Mouse (Mus musculus) embryonic facial prominence, embryonic 13.5 days (tissue): ENCODE measurements at regions not wholly inside any gene's neighbourhood (a gene's known extent, or its start where the extent isn't known, plus 50 kb on each side); places are given as distances from the start of the nearest gene placed in this dataset.

Source experiments
- ATAC-seq: fragments of 200-750 bp; cut with Nextera tagmentation; 2 replicates; pipeline ENCODE4 v1.8.0; 2017; ENCODE audit warnings: low read depth; ENCODE audit not compliant: insufficient number of reproducible peaks, insufficient read depth, low FRiP score, low TSS enrichment
- H3K27ac ChIP-seq: fragments of 300-500 bp; sonication (generic); 2 replicates; pipeline ENCODE4 v1.5.1; 2015; ENCODE audit warnings: moderate library complexity, mild to moderate bottlenecking, inconsistent platforms
- H3K27me3 ChIP-seq: fragments of 300-500 bp; sonication (generic); 2 replicates; pipeline ENCODE4 v1.6.1; 2015; ENCODE audit warnings: mild to moderate bottlenecking, inconsistent platforms
- H3K36me3 ChIP-seq: fragments of 300-500 bp; sonication (generic); 2 replicates; pipeline ENCODE4 v1.6.1; 2015; ENCODE audit warnings: mild to moderate bottlenecking, inconsistent platforms
- H3K4me1 ChIP-seq: fragments of 300-500 bp; sonication (generic); 2 replicates; pipeline ENCODE4 v1.6.1; 2015; ENCODE audit warnings: inconsistent platforms
- H3K4me2 ChIP-seq: fragments of 300-500 bp; sonication (generic); 2 replicates; pipeline ENCODE4 v1.6.1; 2015; ENCODE audit warnings: moderate library complexity, mild to moderate bottlenecking, inconsistent platforms
- H3K4me3 ChIP-seq: fragments of 300-500 bp; sonication (generic); 2 replicates; pipeline ENCODE4 v1.5.1; 2015; ENCODE audit warnings: mild to moderate bottlenecking, inconsistent platforms
- H3K9ac ChIP-seq: fragments of 300-500 bp; sonication (generic); 2 replicates; pipeline ENCODE4 v1.6.1; 2015; ENCODE audit warnings: mild to moderate bottlenecking, inconsistent platforms
- H3K9me3 ChIP-seq: fragments of 300-500 bp; sonication (generic); 2 replicates; pipeline ENCODE4 v1.6.1; 2016; ENCODE audit warnings: inconsistent platforms
- WGBS: fragments of 180-500 bp; shearing (Covaris S2); methylation state at CpG from one replicate; pipeline ENCODE4 v1.1.7; 2015; ENCODE audit warnings: mixed read lengths; 5-methylcytosine and 5-hydroxymethylcytosine counted together

- Histone ChIP-seq H3K4me1 (no peaks in the 10 kb centered on the region), H3K4me2 (no peak overlapping the region), H3K36me3 (no peaks in the 10 kb centered on the region), H3K9ac (no peak overlapping the region), H3K4me3 (no peak overlapping the region), H3K9me3 (no peaks in the 10 kb centered on the region), H3K27me3 (0 out of 2 replicates have a peak, but pooled peaks cover 4% of the 10 kb centered on the region), H3K27ac (no peak overlapping the region)
- 66% methylated on average over 2 of the region's 2 CpGs for WGBS
- ATAC-seq = no peak
Measured at GRCm38 (mm10) chr13:16636251-16636650, 624.6 kb downstream of the Inhba start.

- no peak overlapping the region for H3K4me3 ChIP-seq
- H3K9ac ChIP-seq = no peak overlapping the region
- H3K36me3 ChIP-seq = no peaks in the 10 kb centered on the region
- no peak overlapping the region for H3K27ac ChIP-seq
- no peaks in the 10 kb centered on the region for H3K9me3 ChIP-seq
- H3K4me2 ChIP-seq = no peak overlapping the region
- WGBS = 43% methylated on average over 3 of the region's 3 CpGs
- no peak for ATAC-seq
- 0 out of 2 replicates have a peak, but pooled peaks cover 4% of the 10 kb centered on the region for H3K27me3 ChIP-seq
- peaks cover 5% of the 10 kb centered on the region for H3K4me1 ChIP-seq
Measured at GRCm38 (mm10) chr13:16641611-16642449, 630.2 kb downstream of the Inhba start.

- H3K4me1 ChIP-seq = peaks cover 5% of the 10 kb centered on the region
- H3K4me2 ChIP-seq = no peak overlapping the region
- 0 out of 2 replicates have a peak, but pooled peaks cover 4% of the 10 kb centered on the region for H3K27me3 ChIP-seq
- H3K36me3 ChIP-seq = no peaks in the 10 kb centered on the region
- no peaks in the 10 kb centered on the region for H3K9me3 ChIP-seq
- H3K9ac ChIP-seq = no peak overlapping the region
- ATAC-seq = no peak
- 37% methylated on average over 6 of the region's 6 CpGs for WGBS
- no peak overlapping the region for H3K27ac ChIP-seq
- no peak overlapping the region for H3K4me3 ChIP-seq
Measured at GRCm38 (mm10) chr13:16642450-16642994, 630.9 kb downstream of the Inhba start.

- ATAC-seq = no peak
- 58% methylated on average over 3 of the region's 3 CpGs for WGBS
Measured at GRCm38 (mm10) chr13:16645311-16645710, 633.7 kb downstream of the Inhba start.

GRCm38 (mm10) chr13:16646056-16646455, 634.4 kb downstream of the Inhba start:
- Histone ChIP-seq H3K4me1 (peaks cover 5% of the 10 kb centered on the region), H3K4me3 (no peak overlapping the region), H3K9me3 (no peaks in the 10 kb centered on the region), H3K4me2 (no peak overlapping the region), H3K9ac (no peak overlapping the region), H3K27ac (no peak overlapping the region), H3K27me3 (no peaks in the 10 kb centered on the region), H3K36me3 (no peaks in the 10 kb centered on the region)
- no peak for ATAC-seq

More at GRCm38 (mm10) chr13:16645311-16645710, 633.7 kb downstream of the Inhba start:
- H3K4me3 ChIP-seq = no peak overlapping the region
- H3K27me3 ChIP-seq = no peaks in the 10 kb centered on the region
- H3K4me1 ChIP-seq = peaks cover 5% of the 10 kb centered on the region
- H3K4me2 ChIP-seq = no peak overlapping the region
- H3K36me3 ChIP-seq = no peaks in the 10 kb centered on the region
- H3K9me3 ChIP-seq = no peaks in the 10 kb centered on the region
- no peak overlapping the region for H3K27ac ChIP-seq
- H3K9ac ChIP-seq = no peak overlapping the region

GRCm38 (mm10) chr13:16646649-16647048, 635.0 kb downstream of the Inhba start:
- Histone ChIP-seq H3K9ac (no peak overlapping the region), H3K4me1 (peaks cover 5% of the 10 kb centered on the region), H3K36me3 (no peaks in the 10 kb centered on the region), H3K9me3 (no peaks in the 10 kb centered on the region), H3K4me3 (no peak overlapping the region), H3K4me2 (no peak overlapping the region), H3K27ac (no peak overlapping the region), H3K27me3 (no peaks in the 10 kb centered on the region)
- no peak for ATAC-seq

- no peak overlapping the region for H3K4me3 ChIP-seq
- H3K4me2 ChIP-seq = no peak overlapping the region
- H3K9ac ChIP-seq = no peak overlapping the region
- H3K27ac ChIP-seq = no peak overlapping the region
- no peaks in the 10 kb centered on the region for H3K9me3 ChIP-seq
- no peaks in the 10 kb centered on the region for H3K27me3 ChIP-seq
- H3K4me1 ChIP-seq = no peaks in the 10 kb centered on the region
- no peaks in the 10 kb centered on the region for H3K36me3 ChIP-seq
- WGBS = 79% methylated on average over 4 of the region's 4 CpGs
- ATAC-seq = no peak
Measured at GRCm38 (mm10) chr13:16656110-16656509, 644.5 kb downstream of the Inhba start.

- Histone ChIP-seq H3K27ac (no peak overlapping the region), H3K4me3 (no peak overlapping the region), H3K27me3 (no peaks in the 10 kb centered on the region), H3K4me2 (no peak overlapping the region), H3K9me3 (no peaks in the 10 kb centered on the region), H3K36me3 (no peaks in the 10 kb centered on the region), H3K4me1 (no peaks in the 10 kb centered on the region), H3K9ac (no peak overlapping the region)
- WGBS = 76% methylated on average over 6 of the region's 6 CpGs
- no peak for ATAC-seq
Measured at GRCm38 (mm10) chr13:16659894-16660293, 648.2 kb downstream of the Inhba start.

- Histone ChIP-seq H3K27me3 (no peaks in the 10 kb centered on the region), H3K4me2 (no peak overlapping the region), H3K36me3 (no peaks in the 10 kb centered on the region), H3K9ac (no peak overlapping the region), H3K27ac (no peak overlapping the region), H3K4me1 (no peaks in the 10 kb centered on the region), H3K4me3 (no peak overlapping the region), H3K9me3 (no peaks in the 10 kb centered on the region)
- 89% methylated on average over 1 of the region's 1 CpGs for WGBS
- ATAC-seq = no peak
Measured at GRCm38 (mm10) chr13:16668652-16669051, 657.0 kb downstream of the Inhba start.

- 93% methylated on average over 1 of the region's 1 CpGs for WGBS
Measured at GRCm38 (mm10) chr13:16669281-16669680, 657.6 kb downstream of the Inhba start.

GRCm38 (mm10) chr13:16670047-16670733, 658.5 kb downstream of the Inhba start:
- H3K36me3 ChIP-seq = no peaks in the 10 kb centered on the region
- 67% methylated on average over 5 of the region's 5 CpGs for WGBS
- H3K27me3 ChIP-seq = no peaks in the 10 kb centered on the region
- ATAC-seq = no peak
- H3K9ac ChIP-seq = no peak overlapping the region
- H3K4me1 ChIP-seq = no peaks in the 10 kb centered on the region
- no peak overlapping the region for H3K4me3 ChIP-seq
- no peak overlapping the region for H3K27ac ChIP-seq
- no peaks in the 10 kb centered on the region for H3K9me3 ChIP-seq
- H3K4me2 ChIP-seq = no peak overlapping the region

More at GRCm38 (mm10) chr13:16669281-16669680, 657.6 kb downstream of the Inhba start:
- H3K4me3 ChIP-seq = no peak overlapping the region
- no peaks in the 10 kb centered on the region for H3K4me1 ChIP-seq
- H3K9me3 ChIP-seq = no peaks in the 10 kb centered on the region
- no peaks in the 10 kb centered on the region for H3K27me3 ChIP-seq
- no peak for ATAC-seq
- no peaks in the 10 kb centered on the region for H3K36me3 ChIP-seq
- H3K4me2 ChIP-seq = no peak overlapping the region
- H3K9ac ChIP-seq = no peak overlapping the region
- no peak overlapping the region for H3K27ac ChIP-seq

GRCm38 (mm10) chr13:16670736-16671135, 659.1 kb downstream of the Inhba start:
- no peaks in the 10 kb centered on the region for H3K27me3 ChIP-seq
- H3K9ac ChIP-seq = no peak overlapping the region
- H3K9me3 ChIP-seq = no peaks in the 10 kb centered on the region
- no peak overlapping the region for H3K4me2 ChIP-seq
- H3K4me3 ChIP-seq = no peak overlapping the region
- H3K4me1 ChIP-seq = no peaks in the 10 kb centered on the region
- ATAC-seq = no peak
- no peaks in the 10 kb centered on the region for H3K36me3 ChIP-seq
- no peak overlapping the region for H3K27ac ChIP-seq
